Mouse (Mus musculus) small intestine, adult 2 months (tissue): Measurements from ENCODE around the gene Ankrd11.

Source experiments
- CTCF ChIP-seq: fragments of 200-500 bp; IDR thresholded peaks from 2 replicates; pipeline ENCODE4 v1.5.1; 2012; ENCODE audit warnings: low read depth, mild to moderate bottlenecking, control low read depth, inconsistent platforms, low read length, moderate library complexity, mixed read lengths; ENCODE audit not compliant: insufficient replicate concordance, insufficient read length; ENCODE audit errors: extremely low read depth
- POLR2A ChIP-seq: fragments of 200-500 bp; IDR thresholded peaks from 2 replicates; pipeline ENCODE4 v1.6.1; 2012; ENCODE audit warnings: low read depth, mild to moderate bottlenecking, control low read depth, inconsistent platforms, low read length, moderate library complexity

GRCm38 (mm10) chr8:123031321-123031978 lies 10.6 kb downstream of the Ankrd11 start:
- TF ChIP-seq POLR2A (no peak), CTCF (no peak)
